Mouse (Mus musculus) sigmoid colon, adult 10 weeks (tissue): Measurements from ENCODE around the gene Ccl17. TPM values are rescaled to one million over a fixed set of nuclear protein-coding genes. Genes with fewer than 3 reads are reported as not detected.

ENCODE experiments used
- polyA plus RNA-seq: library from polyadenylated mRNA; stranded (reverse); fragments of 350-450 nt; fragmentation: Illumina TruSeq; extraction: RNeasy Lipid Tissue Mini Kit (QIAGEN cat#74804); gene quantifications from one replicate; pipeline ENCODE4 v1.2.3, GENCODE M21; 2014; ENCODE audit warnings: low read depth, low replicate concordance

The Ccl17 gene
- not detected for polyA plus RNA-seq

DNA sequence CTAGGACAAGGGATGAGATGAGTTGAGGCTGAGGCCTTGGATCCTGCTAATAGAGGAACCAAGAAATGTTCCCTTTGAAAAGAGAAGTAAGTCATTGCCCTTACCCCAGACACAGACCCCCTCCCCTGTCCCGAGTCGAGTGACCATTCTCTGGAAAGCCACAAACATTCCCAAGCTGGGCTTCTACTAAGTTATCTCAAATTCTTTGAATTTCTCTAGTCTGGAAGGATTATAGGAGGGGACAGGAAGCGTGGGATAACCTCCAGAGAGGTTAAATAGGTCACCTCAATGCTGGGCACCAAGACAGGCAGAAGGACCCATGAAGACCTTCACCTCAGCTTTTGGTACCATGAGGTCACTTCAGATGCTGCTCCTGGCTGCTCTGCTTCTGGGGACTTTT lies at the start of gene Ccl17:
Gene Ccl17 (plus strand): TSS at position 301 of the 400 bp plus-strand sequence.

DNA sequence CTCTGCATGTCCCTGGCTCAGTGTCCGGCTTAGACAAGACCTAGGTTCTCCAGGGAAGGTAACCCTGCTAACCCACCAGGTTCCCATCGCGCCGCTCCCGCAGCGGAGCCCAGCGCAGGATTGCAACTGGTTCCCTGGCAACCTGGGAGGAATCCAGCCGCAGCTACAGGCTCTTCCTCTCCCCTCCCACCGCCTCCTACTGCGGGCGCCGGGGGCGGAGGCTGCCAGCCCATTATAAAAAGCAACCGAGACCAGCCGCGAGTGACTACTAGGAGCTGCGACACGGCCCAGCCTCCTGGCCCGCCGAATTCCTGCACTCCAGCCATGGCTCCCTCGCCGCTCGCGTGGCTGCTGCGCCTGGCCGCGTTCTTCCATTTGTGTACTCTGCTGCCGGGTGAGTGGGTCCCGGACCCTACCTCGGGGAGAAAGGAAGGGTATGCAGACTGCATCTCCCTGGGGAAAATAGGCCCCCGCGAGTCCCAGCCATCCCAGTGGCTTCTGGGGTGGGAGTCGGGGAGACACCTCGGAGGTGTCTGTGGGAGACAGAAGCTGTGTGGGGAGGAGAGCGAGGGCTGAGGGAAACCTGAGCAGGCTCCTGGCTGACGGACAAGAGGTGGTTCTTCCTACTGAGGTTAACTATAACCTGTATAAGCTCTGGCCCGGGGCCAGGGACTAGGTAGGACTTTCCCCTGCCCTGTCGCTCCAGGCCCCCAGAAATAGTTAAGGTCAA lies 38.1 kb upstream of the Ccl17 start, which contains the start of gene Cx3cl1:
Gene Cx3cl1 (plus strand): TSS at position 69 of the 730 bp plus-strand sequence.

GRCm38 (mm10) chr8:94837662-94838574 lies 27.7 kb downstream of the Ccl17 start, which contains the start of the genes Coq9 and Ciapin1:
Gene Coq9 (plus strand): TSS chr8:94838321.
Gene Ciapin1 (minus strand): TSS chr8:94838358.

DNA sequence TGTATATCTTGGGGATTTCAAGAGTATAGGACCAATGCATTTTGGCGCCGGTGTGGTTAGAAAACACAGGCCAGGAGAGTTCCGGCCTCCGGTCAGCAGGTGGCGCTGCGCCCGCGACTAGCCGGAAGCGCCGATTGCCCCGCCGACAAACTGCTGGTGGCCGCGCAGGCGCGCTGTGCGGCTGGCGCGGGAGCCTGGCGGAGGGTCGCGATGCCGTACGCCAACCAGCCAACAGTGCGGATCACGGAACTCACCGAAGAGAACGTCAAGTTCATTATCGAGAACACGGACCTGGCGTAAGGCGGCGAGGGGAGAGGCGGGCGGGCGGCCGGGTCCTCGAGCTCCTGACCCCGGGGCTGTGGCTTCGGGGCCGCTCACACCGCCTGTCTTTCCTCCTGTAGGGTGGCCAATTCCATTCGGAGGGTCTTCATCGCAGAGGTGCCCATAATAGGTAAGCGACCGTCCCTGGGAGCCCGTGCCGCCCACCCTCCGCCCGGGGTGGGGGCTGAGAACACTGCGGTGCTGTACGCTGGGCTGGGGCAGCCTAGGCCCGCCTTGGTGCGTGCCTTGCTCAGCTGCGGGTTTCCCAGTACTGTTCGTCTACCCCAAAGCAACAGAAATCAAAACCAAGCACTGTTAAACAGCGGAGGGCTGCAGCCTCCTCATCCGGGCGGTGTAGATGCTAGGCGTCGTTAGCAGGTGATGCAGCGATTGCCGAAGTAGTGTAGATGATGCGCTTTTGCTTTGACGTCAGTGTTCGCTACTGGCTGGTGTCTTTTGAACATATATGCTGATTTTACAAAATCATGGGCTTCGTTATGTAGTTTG lies 47.3 kb downstream of the Ccl17 start, which contains the start of gene Polr2c:
Gene Polr2c (plus strand): TSS at position 105 of the 828 bp plus-strand sequence.

Other genes with a start within 250 kb of the Ccl17 start
- 53.1 TPM for gene Rspry1, start 208.5 kb upstream of the Ccl17 start, polyA plus RNA-seq
- gene Fam192a, start 208.5 kb upstream of the Ccl17 start, polyA plus RNA-seq: 65.7 TPM
- 245 TPM for gene Arl2bp, start 143.9 kb upstream of the Ccl17 start, polyA plus RNA-seq
- 18.7 TPM for gene Pllp, start 114.2 kb upstream of the Ccl17 start, polyA plus RNA-seq
- gene Ccl22, start 64.9 kb upstream of the Ccl17 start, polyA plus RNA-seq: 2.3 TPM
- 5.1 TPM for gene Cx3cl1, start 38.4 kb upstream of the Ccl17 start, polyA plus RNA-seq
- 19.1 TPM for gene Coq9, start 27.9 kb downstream of the Ccl17 start, polyA plus RNA-seq
- 6.3 TPM for gene Ciapin1, start 27.9 kb downstream of the Ccl17 start, polyA plus RNA-seq
- gene Polr2c, start 47.0 kb downstream of the Ccl17 start, polyA plus RNA-seq: 4.5 TPM
- 13.7 TPM for gene Dok4, start 65.9 kb downstream of the Ccl17 start, polyA plus RNA-seq
- not detected for gene Ccdc102a, start 107.6 kb downstream of the Ccl17 start, polyA plus RNA-seq
- gene Adgrg5, start 113.2 kb downstream of the Ccl17 start, polyA plus RNA-seq: 0.19 TPM
- 2.4 TPM for gene Adgrg1, start 164.3 kb downstream of the Ccl17 start, polyA plus RNA-seq
- 1.2 TPM for gene Adgrg3, start 207.2 kb downstream of the Ccl17 start, polyA plus RNA-seq
- not detected for gene Drc7, start 244.7 kb downstream of the Ccl17 start, polyA plus RNA-seq